Mouse (Mus musculus): ENCODE results near the gene Oaf. TPM values are rescaled to one million over a fixed set of nuclear protein-coding genes. Genes with fewer than 3 reads are reported as not detected.
A peak's percentile ranks its signal among the peaks of the same experiment; 100 is the strongest.

Gene Oaf
- polyA plus RNA-seq, 1 experiment from 2014 or later = 4.1 TPM

GRCm38 (mm10) chr9:43252790-43253189 lies 13.1 kb upstream of the Oaf start:
- no peak overlapping the region for H3K9ac ChIP-seq (ENCODE audit: low read depth, low read length)
- H3K27ac ChIP-seq (ENCODE audit: low read depth, low read length) = no peak overlapping the region
- H3K27me3 ChIP-seq (replicated peaks; ENCODE audit: control insufficient read depth, insufficient read depth, low read length) = no peaks in the 10 kb centered on the region
- no peak overlapping the region for H3K4me3 ChIP-seq (ENCODE audit: low read length)
- no peak overlapping the region for H3K4me2 ChIP-seq (ENCODE audit: low read length)
- no peak for ATAC-seq
- no peaks in the 10 kb centered on the region for H3K4me1 ChIP-seq (ENCODE audit: control insufficient read depth, insufficient read depth, low read depth, low read length)
- 60% methylated on average over 3 of the region's 3 CpGs for WGBS
- no peaks in the 10 kb centered on the region for H3K36me3 ChIP-seq (ENCODE audit: control insufficient read depth, insufficient read depth, low read length)
- no peaks in the 10 kb centered on the region for H3K9me3 ChIP-seq (ENCODE audit: control insufficient read depth, low read length)

GRCm38 (mm10) chr9:43251786-43252185 lies 12.1 kb upstream of the Oaf start:
- Histone ChIP-seq H3K9me3 (ENCODE audit: control insufficient read depth, low read length) (no peaks in the 10 kb centered on the region), H3K4me1 (ENCODE audit: control insufficient read depth, insufficient read depth, low read depth, low read length) (no peaks in the 10 kb centered on the region), H3K9ac (ENCODE audit: low read depth, low read length) (no peak overlapping the region), H3K36me3 (ENCODE audit: control insufficient read depth, insufficient read depth, low read length) (no peaks in the 10 kb centered on the region), H3K4me2 (ENCODE audit: low read length) (no peak overlapping the region), H3K27ac (ENCODE audit: low read depth, low read length) (no peak overlapping the region), H3K27me3 (replicated peaks; ENCODE audit: control insufficient read depth, insufficient read depth, low read length) (no peaks in the 10 kb centered on the region), H3K4me3 (ENCODE audit: low read length) (no peak overlapping the region)
- WGBS = 87% methylated on average over 2 of the region's 2 CpGs
- no peak for ATAC-seq

- H3K4me1 ChIP-seq (ENCODE audit: control insufficient read depth, insufficient read depth, low read depth, low read length) = no peaks in the 10 kb centered on the region
- H3K4me2 ChIP-seq (ENCODE audit: low read length) = no peak overlapping the region
- no peaks in the 10 kb centered on the region for H3K36me3 ChIP-seq (ENCODE audit: control insufficient read depth, insufficient read depth, low read length)
- no peaks in the 10 kb centered on the region for H3K9me3 ChIP-seq (ENCODE audit: control insufficient read depth, low read length)
- no peak for ATAC-seq
- no peaks in the 10 kb centered on the region for H3K27me3 ChIP-seq (replicated peaks; ENCODE audit: control insufficient read depth, insufficient read depth, low read length)
- H3K4me3 ChIP-seq (ENCODE audit: low read length) = no peak overlapping the region
- no peak overlapping the region for H3K9ac ChIP-seq (ENCODE audit: low read depth, low read length)
- WGBS = 50% methylated on average over 10 of the region's 10 CpGs
- H3K27ac ChIP-seq (ENCODE audit: low read depth, low read length) = no peak overlapping the region
These were observed 7.0 kb upstream of the Oaf start for GRCm38 (mm10) chr9:43246738-43247180.

- Histone ChIP-seq H3K4me2 (ENCODE audit: low read length) (no peak overlapping the region), H3K4me3 (ENCODE audit: low read length) (no peak overlapping the region), H3K27ac (ENCODE audit: low read depth, low read length) (no peak overlapping the region), H3K9ac (ENCODE audit: low read depth, low read length) (no peak overlapping the region), H3K9me3 (ENCODE audit: control insufficient read depth, low read length) (no peaks in the 10 kb centered on the region), H3K4me1 (ENCODE audit: control insufficient read depth, insufficient read depth, low read depth, low read length) (no peaks in the 10 kb centered on the region), H3K27me3 (replicated peaks; ENCODE audit: control insufficient read depth, insufficient read depth, low read length) (no peaks in the 10 kb centered on the region), H3K36me3 (ENCODE audit: control insufficient read depth, insufficient read depth, low read length) (no peaks in the 10 kb centered on the region)
- 89% methylated on average over 7 of the region's 7 CpGs for WGBS
- no peak for ATAC-seq
These were observed 6.3 kb upstream of the Oaf start for GRCm38 (mm10) chr9:43245801-43246570.

- no peak overlapping the region for H3K27ac ChIP-seq (ENCODE audit: low read depth, low read length)
- peaks cover 19% of the 10 kb centered on the region for H3K27me3 ChIP-seq (replicated peaks; ENCODE audit: control insufficient read depth, insufficient read depth, low read length)
- 83% methylated on average over 5 of the region's 5 CpGs for WGBS
- H3K4me1 ChIP-seq (ENCODE audit: control insufficient read depth, insufficient read depth, low read depth, low read length) = peaks cover 12% of the 10 kb centered on the region
- no peak overlapping the region for H3K9ac ChIP-seq (ENCODE audit: low read depth, low read length)
- no peaks in the 10 kb centered on the region for H3K9me3 ChIP-seq (ENCODE audit: control insufficient read depth, low read length)
- no peak for ATAC-seq
- H3K4me2 ChIP-seq (ENCODE audit: low read length) = no peak overlapping the region
- no peaks in the 10 kb centered on the region for H3K36me3 ChIP-seq (ENCODE audit: control insufficient read depth, insufficient read depth, low read length)
- H3K4me3 ChIP-seq (ENCODE audit: low read length) = no peak overlapping the region
These were observed 2.7 kb upstream of the Oaf start for GRCm38 (mm10) chr9:43242432-43242831.

GRCm38 (mm10) chr9:43241970-43242369 lies 2.3 kb upstream of the Oaf start:
- no peak overlapping the region for H3K27ac ChIP-seq (ENCODE audit: low read depth, low read length)
- no peak for ATAC-seq
- H3K36me3 ChIP-seq (ENCODE audit: control insufficient read depth, insufficient read depth, low read length) = no peaks in the 10 kb centered on the region
- H3K27me3 ChIP-seq (replicated peaks; ENCODE audit: control insufficient read depth, insufficient read depth, low read length) = peaks cover 19% of the 10 kb centered on the region
- no peak overlapping the region for H3K4me2 ChIP-seq (ENCODE audit: low read length)
- H3K9me3 ChIP-seq (ENCODE audit: control insufficient read depth, low read length) = no peaks in the 10 kb centered on the region
- no peak overlapping the region for H3K4me3 ChIP-seq (ENCODE audit: low read length)
- WGBS = 91% methylated on average over 8 of the region's 8 CpGs
- H3K4me1 ChIP-seq (ENCODE audit: control insufficient read depth, insufficient read depth, low read depth, low read length) = peaks cover 12% of the 10 kb centered on the region
- no peak overlapping the region for H3K9ac ChIP-seq (ENCODE audit: low read depth, low read length)

- Histone ChIP-seq H3K9me3 (ENCODE audit: control insufficient read depth, low read length) (no peaks in the 10 kb centered on the region), H3K4me3 (ENCODE audit: low read length) (no peak overlapping the region), H3K27me3 (replicated peaks; ENCODE audit: control insufficient read depth, insufficient read depth, low read length) (peaks cover 19% of the 10 kb centered on the region), H3K36me3 (ENCODE audit: control insufficient read depth, insufficient read depth, low read length) (no peaks in the 10 kb centered on the region), H3K27ac (ENCODE audit: low read depth, low read length) (no peak overlapping the region), H3K4me2 (ENCODE audit: low read length) (no peak overlapping the region), H3K9ac (ENCODE audit: low read depth, low read length) (no peak overlapping the region), H3K4me1 (ENCODE audit: control insufficient read depth, insufficient read depth, low read depth, low read length) (peaks cover 12% of the 10 kb centered on the region)
- no peak for ATAC-seq
- 51% methylated on average over 4 of the region's 4 CpGs for WGBS
These were observed 1.6 kb upstream of the Oaf start for GRCm38 (mm10) chr9:43241291-43241690.

- Histone ChIP-seq H3K4me2 (ENCODE audit: low read length) (peak overlapping the region; percentile 86), H3K4me1 (ENCODE audit: control insufficient read depth, insufficient read depth, low read depth, low read length) (peaks cover 12% of the 10 kb centered on the region), H3K27me3 (replicated peaks; ENCODE audit: control insufficient read depth, insufficient read depth, low read length) (peaks cover 19% of the 10 kb centered on the region), H3K9ac (ENCODE audit: low read depth, low read length) (no peak overlapping the region), H3K4me3 (ENCODE audit: low read length) (no peak overlapping the region), H3K36me3 (ENCODE audit: control insufficient read depth, insufficient read depth, low read length) (no peaks in the 10 kb centered on the region), H3K9me3 (ENCODE audit: control insufficient read depth, low read length) (no peaks in the 10 kb centered on the region), H3K27ac (ENCODE audit: low read depth, low read length) (no peak overlapping the region)
- no peak for ATAC-seq
- 47% methylated on average over 2 of the region's 2 CpGs for WGBS
These were observed 836 bp upstream of the Oaf start for GRCm38 (mm10) chr9:43240594-43240900.

GRCm38 (mm10) chr9:43238631-43239545 lies 823 bp downstream of the Oaf start:
- H3K36me3 ChIP-seq (ENCODE audit: control insufficient read depth, insufficient read depth, low read length) = no peaks in the 10 kb centered on the region
- peak overlapping the region; percentile 86 for H3K4me2 ChIP-seq (ENCODE audit: low read length)
- H3K27me3 ChIP-seq (replicated peaks; ENCODE audit: control insufficient read depth, insufficient read depth, low read length) = peaks cover 19% of the 10 kb centered on the region
- peak overlapping the region; percentile 62 for H3K9ac ChIP-seq (ENCODE audit: low read depth, low read length)
- WGBS = 2% methylated on average over 48 of the region's 51 CpGs
- H3K4me3 ChIP-seq (ENCODE audit: low read length) = peak overlapping the region; percentile 52
- no peaks in the 10 kb centered on the region for H3K9me3 ChIP-seq (ENCODE audit: control insufficient read depth, low read length)
- H3K27ac ChIP-seq (ENCODE audit: low read depth, low read length) = 0 out of 2 replicates have a peak overlapping the region, but pooled peaks have one; percentile 7
- no peak for ATAC-seq
- H3K4me1 ChIP-seq (ENCODE audit: control insufficient read depth, insufficient read depth, low read depth, low read length) = peaks cover 12% of the 10 kb centered on the region

Measured in hindbrain, embryonic 16.5 days (tissue).